Mouse (Mus musculus): ENCODE results near the gene Ncor2. TPM values are rescaled to one million over a fixed set of nuclear protein-coding genes. Genes with fewer than 3 reads are reported as not detected.

Ncor2 gene
- polyA plus RNA-seq, 2 experiments: 3.5 to 4.4 TPM

DNA sequence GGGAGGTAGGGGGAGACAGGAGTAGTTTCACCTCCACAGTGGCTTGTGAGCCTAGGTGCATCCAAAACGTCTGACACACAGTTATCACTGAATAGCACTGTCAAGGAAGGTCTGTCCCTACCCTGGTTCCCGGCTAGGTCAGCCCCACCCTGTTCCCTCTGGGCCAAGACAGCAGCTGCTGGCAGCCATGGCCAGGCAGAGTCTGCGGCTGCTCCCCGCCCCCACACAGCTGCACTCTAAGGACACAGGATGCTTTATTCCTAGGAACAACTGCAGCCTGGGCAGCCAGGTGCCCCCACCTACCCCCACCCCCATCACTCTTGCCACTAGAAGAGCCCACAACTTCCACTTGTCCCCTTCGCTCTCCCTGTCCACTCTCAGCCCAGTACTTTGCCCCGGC, 67.9 kb downstream of the Ncor2 start:
- H3K9me3 ChIP-seq (ENCODE audit: control insufficient read depth, low read length): no peaks in the 10 kb centered on the region
- H3K4me1 ChIP-seq (replicated peaks; ENCODE audit: control insufficient read depth in 2 of 2, insufficient read depth in 2 of 2, low read length in 1 of 2): peaks cover 0 to 7% of the 10 kb centered on the region in 2 experiments; a peak in 2 of 4 replicates
- ATAC-seq (ENCODE audit: insufficient read depth) (no peak), DNase-seq (ENCODE audit: low read depth in 3 of 3, low spot score in 3 of 3) (no peak)
- H3K36me3 ChIP-seq (replicated peaks; ENCODE audit: control insufficient read depth, insufficient read depth, low read depth): no peaks in the 10 kb centered on the region
- no peak overlapping the region for H3K4me2 ChIP-seq (ENCODE audit: low read depth)
- H3K4me3 ChIP-seq (ENCODE audit: insufficient read depth in 1 of 2, low read depth in 2 of 2, low read length in 2 of 2): no peak overlapping the region
- WGBS (ENCODE audit: insufficient replicate concordance): 52% methylated on average over 6 of the region's 6 CpGs
- H3K27ac ChIP-seq: no peak overlapping the region
- H3K27me3 ChIP-seq (ENCODE audit: control insufficient read depth, insufficient read depth, low read length): no peaks in the 10 kb centered on the region
- no peak overlapping the region for H3K9ac ChIP-seq (replicated peaks)
- TF ChIP-seq EP300 (IDR thresholded peaks at IDR 0.05; ENCODE audit: low read depth) (no peak), CTCF (IDR thresholded peaks at IDR 0.05; ENCODE audit: low read depth) (no peak)

DNA sequence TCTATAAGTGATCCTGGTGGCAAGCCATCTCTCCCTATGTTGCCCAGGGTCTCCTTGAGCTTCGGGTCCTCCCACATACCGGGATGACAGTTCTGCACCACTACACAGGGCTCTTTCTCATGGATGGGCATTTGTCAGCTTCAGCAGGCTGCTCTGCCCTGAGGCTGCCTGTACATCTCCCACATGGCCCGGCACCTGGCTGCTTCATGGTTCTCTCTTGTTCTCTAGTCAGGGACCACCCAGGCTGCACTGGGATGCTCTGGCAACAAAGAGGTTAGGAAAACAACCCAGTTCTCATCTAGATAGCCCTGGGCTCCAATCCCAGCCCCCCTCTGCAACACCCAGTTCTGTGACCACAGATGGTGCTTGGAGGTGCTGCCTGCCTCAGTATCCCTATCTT, 68.3 kb downstream of the Ncor2 start:
- WGBS (ENCODE audit: insufficient replicate concordance): 75% methylated on average over 3 of the region's 3 CpGs
- Histone ChIP-seq H3K9ac (replicated peaks) (no peak overlapping the region), H3K36me3 (replicated peaks; ENCODE audit: control insufficient read depth, insufficient read depth, low read depth) (no peaks in the 10 kb centered on the region), H3K9me3 (ENCODE audit: control insufficient read depth, low read length) (no peaks in the 10 kb centered on the region), H3K27me3 (ENCODE audit: control insufficient read depth, insufficient read depth, low read length) (no peaks in the 10 kb centered on the region), H3K27ac (no peak overlapping the region), H3K4me1 (replicated peaks; ENCODE audit: control insufficient read depth in 2 of 2, insufficient read depth in 2 of 2, low read length in 1 of 2) (peaks cover 0 to 7% of the 10 kb centered on the region in 2 experiments; a peak in 2 of 4 replicates), H3K4me2 (ENCODE audit: low read depth) (no peak overlapping the region), H3K4me3 (ENCODE audit: insufficient read depth in 1 of 2, low read depth in 2 of 2, low read length in 2 of 2) (no peak overlapping the region)
- no peak for DNase-seq (ENCODE audit: low read depth in 3 of 3, low spot score in 3 of 3)
- no peak for TF ChIP-seq CTCF (IDR thresholded peaks at IDR 0.05; ENCODE audit: low read depth)
- no peak for TF ChIP-seq EP300 (IDR thresholded peaks at IDR 0.05; ENCODE audit: low read depth)
- ATAC-seq (ENCODE audit: insufficient read depth): no peak

DNA sequence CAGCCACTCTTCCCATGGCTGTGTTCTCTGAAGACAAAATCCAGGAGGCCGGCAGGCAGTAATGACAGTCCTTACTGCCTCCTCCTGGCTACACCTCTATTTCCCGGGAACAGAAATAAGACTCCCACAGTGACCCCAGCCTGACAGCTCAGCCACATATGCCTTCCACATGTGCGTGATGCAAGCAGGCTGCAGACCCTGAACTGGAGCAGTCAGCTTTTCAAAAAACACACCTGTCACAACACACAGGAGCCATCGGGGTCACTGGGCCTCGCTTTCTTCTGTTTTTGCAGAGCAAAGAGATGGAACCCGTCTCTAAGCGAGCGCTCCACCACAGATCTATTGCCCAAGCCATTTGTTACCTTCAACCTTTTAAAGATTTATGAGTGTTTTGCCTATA, 68.8 kb downstream of the Ncor2 start:
- Histone ChIP-seq H3K9me3 (ENCODE audit: control insufficient read depth, low read length) (no peaks in the 10 kb centered on the region), H3K4me3 (ENCODE audit: insufficient read depth in 1 of 2, low read depth in 2 of 2, low read length in 2 of 2) (no peak overlapping the region), H3K9ac (replicated peaks) (no peak overlapping the region), H3K27me3 (ENCODE audit: control insufficient read depth, insufficient read depth, low read length) (no peaks in the 10 kb centered on the region), H3K36me3 (replicated peaks; ENCODE audit: control insufficient read depth, insufficient read depth, low read depth) (no peaks in the 10 kb centered on the region), H3K4me1 (replicated peaks; ENCODE audit: control insufficient read depth in 2 of 2, insufficient read depth in 2 of 2, low read length in 1 of 2) (peaks cover 0 to 7% of the 10 kb centered on the region in 2 experiments; a peak in 2 of 4 replicates), H3K4me2 (ENCODE audit: low read depth) (no peak overlapping the region), H3K27ac (no peak overlapping the region)
- no peak for TF ChIP-seq CTCF (IDR thresholded peaks at IDR 0.05; ENCODE audit: low read depth)
- TF ChIP-seq EP300 (IDR thresholded peaks at IDR 0.05; ENCODE audit: low read depth): no peak
- 89% methylated on average over 8 of the region's 8 CpGs for WGBS (ENCODE audit: insufficient replicate concordance)
- ATAC-seq (ENCODE audit: insufficient read depth) (no peak), DNase-seq (ENCODE audit: low read depth in 3 of 3, low spot score in 3 of 3) (no peak)

DNA sequence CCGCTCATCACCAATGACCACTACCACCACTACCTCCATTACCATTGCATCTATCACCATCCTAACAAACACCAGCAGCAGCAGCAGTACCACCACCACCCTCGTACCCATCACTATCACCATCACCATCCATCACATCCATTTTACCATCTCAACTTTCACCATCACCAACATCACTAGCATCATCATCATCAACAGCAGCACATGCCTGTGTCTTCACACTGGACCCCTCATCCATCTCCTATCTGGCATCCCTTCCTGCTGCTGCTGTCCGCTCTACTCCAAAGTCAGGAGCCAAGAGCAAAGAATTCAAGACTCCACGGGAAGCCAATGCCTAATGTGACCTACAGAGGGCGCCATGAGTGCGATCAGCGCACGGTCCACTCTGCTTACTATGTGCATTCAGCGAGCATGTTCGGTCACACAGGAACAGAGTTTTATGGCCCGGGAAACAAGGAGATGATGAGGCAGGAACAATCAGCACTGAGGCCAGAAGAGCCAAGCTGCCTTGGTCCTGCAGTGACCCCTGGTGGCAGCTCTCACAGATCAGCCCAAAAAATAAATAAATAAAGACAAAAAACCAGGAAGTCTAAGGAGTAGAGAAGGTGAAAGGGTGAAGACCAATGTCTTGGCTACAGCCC, 71.9 kb downstream of the Ncor2 start:
- H3K9ac ChIP-seq (replicated peaks): no peak overlapping the region
- H3K9me3 ChIP-seq (ENCODE audit: control insufficient read depth, low read length): no peaks in the 10 kb centered on the region
- H3K36me3 ChIP-seq (replicated peaks; ENCODE audit: control insufficient read depth, insufficient read depth, low read depth): no peaks in the 10 kb centered on the region; the same call in 1 of the 2 replicates
- TF ChIP-seq CTCF (IDR thresholded peaks at IDR 0.05; ENCODE audit: low read depth) (peak; percentile 87), EP300 (IDR thresholded peaks at IDR 0.05; ENCODE audit: low read depth) (no peak)
- no peak overlapping the region for H3K4me2 ChIP-seq (ENCODE audit: low read depth)
- no peak overlapping the region for H3K27ac ChIP-seq
- H3K4me1 ChIP-seq (replicated peaks; ENCODE audit: control insufficient read depth in 2 of 2, insufficient read depth in 2 of 2, low read length in 1 of 2): peaks cover 0 to 7% of the 10 kb centered on the region in 2 experiments; a peak in 2 of 4 replicates
- ATAC-seq (ENCODE audit: insufficient read depth) (no peak), DNase-seq (ENCODE audit: low read depth in 3 of 3, low spot score in 3 of 3) (peak; percentile 16 to 23 (median 17))
- WGBS (ENCODE audit: insufficient replicate concordance): 47% methylated on average over 11 of the region's 11 CpGs
- H3K27me3 ChIP-seq (ENCODE audit: control insufficient read depth, insufficient read depth, low read length): no peaks in the 10 kb centered on the region
- no peak overlapping the region for H3K4me3 ChIP-seq (ENCODE audit: insufficient read depth in 1 of 2, low read depth in 2 of 2, low read length in 2 of 2)

DNA sequence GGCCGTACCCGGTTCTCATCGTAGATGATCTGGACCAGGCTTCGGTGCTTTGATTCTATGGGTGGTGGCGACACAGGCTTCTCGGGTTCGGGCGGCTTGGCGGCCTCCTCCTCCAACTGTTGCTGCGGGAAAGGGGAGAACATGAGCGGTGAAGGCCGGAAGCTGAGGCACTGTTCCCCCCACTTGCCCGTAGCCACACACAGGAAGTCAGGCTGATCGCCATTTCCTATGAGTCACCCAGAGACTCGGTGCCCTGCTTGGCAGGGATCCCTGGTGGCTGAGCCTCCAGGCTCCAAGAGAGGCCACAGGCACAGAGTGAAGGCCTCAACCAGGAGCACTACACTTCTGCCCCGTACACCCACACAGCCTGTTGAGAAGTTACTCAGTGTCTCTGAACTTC, 72.8 kb downstream of the Ncor2 start:
- Histone ChIP-seq H3K9me3 (ENCODE audit: control insufficient read depth, low read length) (no peaks in the 10 kb centered on the region), H3K4me1 (replicated peaks; ENCODE audit: control insufficient read depth in 2 of 2, insufficient read depth in 2 of 2, low read length in 1 of 2) (peaks cover 0 to 7% of the 10 kb centered on the region in 2 experiments; a peak in 2 of 4 replicates), H3K4me3 (ENCODE audit: insufficient read depth in 1 of 2, low read depth in 2 of 2, low read length in 2 of 2) (no peak overlapping the region), H3K4me2 (ENCODE audit: low read depth) (no peak overlapping the region), H3K36me3 (replicated peaks; ENCODE audit: control insufficient read depth, insufficient read depth, low read depth) (no peaks in the 10 kb centered on the region; the same call in 1 of the 2 replicates), H3K9ac (replicated peaks) (no peak overlapping the region), H3K27me3 (ENCODE audit: control insufficient read depth, insufficient read depth, low read length) (no peaks in the 10 kb centered on the region), H3K27ac (no peak overlapping the region)
- TF ChIP-seq EP300 (IDR thresholded peaks at IDR 0.05; ENCODE audit: low read depth) (no peak), CTCF (IDR thresholded peaks at IDR 0.05; ENCODE audit: low read depth) (no peak)
- peak in 1 of 3 experiments; percentile 23 for DNase-seq (ENCODE audit: low read depth in 3 of 3, low spot score in 3 of 3)
- no peak for ATAC-seq (ENCODE audit: insufficient read depth)
- WGBS (ENCODE audit: insufficient replicate concordance): 29% methylated on average over 16 of the region's 16 CpGs

Data from liver, embryonic 14.5 days (tissue).